Mouse (Mus musculus) embryonic stem cell, embryonic (primary cell): Measurements from ENCODE around the gene Tmem14c.

ENCODE experiments used
- CTCF ChIA-PET, 4 experiments: fragments of 300-600 bp in 2 of 4; fragments of 350-600 bp in 2 of 4; sonication (Branson Sonifier 250); formaldehyde crosslinking; loops; one replicate each; lab custom pipeline; 2022; ENCODE audit warnings: inconsistent platforms in 2 of 4; lab: Charles Lee
- POLR2A ChIA-PET, 4 experiments: fragments of 300-600 bp in 2 of 4; fragments of 350-600 bp in 2 of 4; sonication (Branson Sonifier 250); formaldehyde crosslinking; loops; one replicate each; lab custom pipeline; 2022; ENCODE audit warnings: antibody characterized with exemption in 4 of 4, inconsistent platforms in 1 of 4; lab: Charles Lee

Gene Tmem14c

GRCm38 (mm10) chr13:41000140-41000925, 15.8 kb upstream of the Tmem14c start:
- ChIA-PET POLR2A (interaction anchor here in 3 of 4 experiments (0.8 to 2.4 kb wide), 20 partner anchors 11 to 249 kb away, joined by 3 to 12 read pairs (median 3); partner anchors contain the start of genes Mak (in 1 of the 3) and Smim13 (in 1 of the 3)), CTCF (interaction anchor here in 1 of 4 experiments (0.6 kb wide), 2 partner anchors 216 to 378 kb away, joined by 3 to 12 read pairs; no protein-coding TSS in a partner anchor)

- POLR2A ChIA-PET, result interaction anchor here in 3 of 4 experiments (0.8 to 2.4 kb wide), 25 partner anchors 11 to 249 kb away, joined by 3 to 12 read pairs (median 3); partner anchors contain the start of genes Mak (in 1 of the 3), Smim13 (in 1 of the 3) and Tmem14c (in 1 of the 3)
- CTCF ChIA-PET, result no interaction called here
Measured at GRCm38 (mm10) chr13:41000926-41001639, 15.0 kb upstream of the Tmem14c start, which contains the start of gene Pak1ip1. TSS of gene Pak1ip1 (plus strand) at chr13:41001023.

GRCm38 (mm10) chr13:41002001-41002400, 14.1 kb upstream of the Tmem14c start:
- ChIA-PET CTCF (no interaction called here), POLR2A (interaction anchor here in 2 of 4 experiments (0.9 to 2.4 kb wide), 16 partner anchors 11 to 174 kb away, joined by 3 to 12 read pairs (median 4); partner anchors contain the start of genes Mak (in 1 of the 2) and Tmem14c (in 1 of the 2))

- ChIA-PET CTCF (interaction anchor here in 1 of 4 experiments (0.5 kb wide), 1 partner anchor 151 kb away, joined by 3 read pairs; no protein-coding TSS in a partner anchor), POLR2A (interaction anchor here in 2 of 4 experiments (0.5 to 1.0 kb wide), 3 partner anchors 13 to 260 kb away, joined by 3 read pairs; no protein-coding TSS in a partner anchor)
Measured at GRCm38 (mm10) chr13:41006244-41006643, 9.8 kb upstream of the Tmem14c start.

GRCm38 (mm10) chr13:41008271-41008670, 7.8 kb upstream of the Tmem14c start:
- POLR2A ChIA-PET, result interaction anchor here in 1 of 4 experiments (0.9 to 1.6 kb wide), 2 partner anchors 11 to 56 kb away, joined by 3 read pairs; no protein-coding TSS in a partner anchor
- CTCF ChIA-PET, result interaction anchor here in 1 of 4 experiments (0.6 kb wide), 1 partner anchor 158 kb away, joined by 3 read pairs; no protein-coding TSS in a partner anchor

GRCm38 (mm10) chr13:41008946-41009345, 7.1 kb upstream of the Tmem14c start:
- ChIA-PET CTCF (interaction anchor here in 1 of 4 experiments (1.1 kb wide), 1 partner anchor 136 kb away, joined by 3 read pairs; no protein-coding TSS in a partner anchor), POLR2A (no interaction called here)

GRCm38 (mm10) chr13:41016797-41017405, 809 bp downstream of the Tmem14c start:
- CTCF ChIA-PET, result interaction anchor here in 2 of 4 experiments (0.6 kb wide), 2 partner anchors 31 to 100 kb away, joined by 3 read pairs; no protein-coding TSS in a partner anchor
- POLR2A ChIA-PET, result interaction anchor here (0.5 to 1.4 kb wide), 8 partner anchors 15 to 588 kb away, joined by 3 to 7 read pairs (median 3); partner anchors contain the start of genes Mak (in 1 of the 4), Pak1ip1 (in 1 of the 4) and Smim13 (in 1 of the 4)

- POLR2A ChIA-PET, result no interaction called here
- CTCF ChIA-PET, result interaction anchor here in 1 of 4 experiments (0.6 kb wide), 1 partner anchor 134 kb away, joined by 4 read pairs; no protein-coding TSS in a partner anchor
Measured at GRCm38 (mm10) chr13:41017832-41018231, 1.7 kb downstream of the Tmem14c start.

- ChIA-PET POLR2A (interaction anchor here in 1 of 4 experiments (1.0 to 1.2 kb wide), 2 partner anchors 12 to 164 kb away, joined by 3 read pairs; no protein-coding TSS in a partner anchor), CTCF (interaction anchor here in 1 of 4 experiments (0.6 kb wide), 1 partner anchor 133 kb away, joined by 4 read pairs; no protein-coding TSS in a partner anchor)
Measured at GRCm38 (mm10) chr13:41018236-41018635, 2.1 kb downstream of the Tmem14c start.

- ChIA-PET POLR2A (interaction anchor here in 1 of 4 experiments (0.8 to 1.2 kb wide), 4 partner anchors 11 to 164 kb away, joined by 3 read pairs; no protein-coding TSS in a partner anchor), CTCF (interaction anchor here in 1 of 4 experiments (0.5 to 0.6 kb wide), 2 partner anchors 66 to 105 kb away, joined by 5 to 6 read pairs; no protein-coding TSS in a partner anchor)
Measured at GRCm38 (mm10) chr13:41018756-41019591, 2.9 kb downstream of the Tmem14c start.

GRCm38 (mm10) chr13:41020494-41020893, 4.4 kb downstream of the Tmem14c start:
- POLR2A ChIA-PET, result interaction anchor here in 2 of 4 experiments (0.5 to 1.0 kb wide), 2 partner anchors 26 to 103 kb away, joined by 3 read pairs; no protein-coding TSS in a partner anchor
- CTCF ChIA-PET, result no interaction called here

GRCm38 (mm10) chr13:41021607-41022006, 5.5 kb downstream of the Tmem14c start:
- ChIA-PET POLR2A (interaction anchor here in 2 of 4 experiments (0.6 to 1.0 kb wide), 3 partner anchors 71 to 192 kb away, joined by 3 to 10 read pairs (median 8); no protein-coding TSS in a partner anchor), CTCF (no interaction called here)

GRCm38 (mm10) chr13:41022099-41022498, 6.0 kb downstream of the Tmem14c start:
- POLR2A ChIA-PET, result interaction anchor here (0.6 to 1.8 kb wide), 10 partner anchors 11 to 257 kb away, joined by 3 to 11 read pairs (median 4); partner anchors contain the start of gene Smim13 (in 1 of the 4)
- CTCF ChIA-PET, result interaction anchor here in 2 of 4 experiments (0.6 to 0.7 kb wide), 2 partner anchors 281 to 363 kb away, joined by 3 read pairs; no protein-coding TSS in a partner anchor

- CTCF ChIA-PET, result no interaction called here
- POLR2A ChIA-PET, result interaction anchor here in 1 of 4 experiments (0.6 kb wide), 1 partner anchor 36 kb away, joined by 5 read pairs; no protein-coding TSS in a partner anchor
Measured at GRCm38 (mm10) chr13:41030098-41030497, 14.0 kb downstream of the Tmem14c start.

- POLR2A ChIA-PET, result interaction anchor here in 2 of 4 experiments (0.6 kb wide), 2 partner anchors 60 to 298 kb away, joined by 3 read pairs; no protein-coding TSS in a partner anchor
Measured at GRCm38 (mm10) chr13:41042511-41042910, 26.4 kb downstream of the Tmem14c start.

GRCm38 (mm10) chr13:41045901-41046300, 29.8 kb downstream of the Tmem14c start:
- ChIA-PET CTCF (no interaction called here), POLR2A (no interaction called here)

More at GRCm38 (mm10) chr13:41042511-41042910, 26.4 kb downstream of the Tmem14c start:
- CTCF ChIA-PET, result interaction anchor here in 1 of 4 experiments (0.6 kb wide), 1 partner anchor 239 kb away, joined by 3 read pairs; no protein-coding TSS in a partner anchor
